Mouse (Mus musculus) heart, postnatal 14 days (tissue): ENCODE measurements around the gene En2. TPM values are rescaled to one million over a fixed set of nuclear protein-coding genes. Genes with fewer than 3 reads are reported as not detected.
A peak's percentile ranks its signal among the peaks of the same experiment; 100 is the strongest.

ENCODE experiments used
- DNase-seq, 2 experiments: peaks; one replicate each; pipeline ENCODE4 v3.0.0; 2021 to 2022
- intact Hi-C: fragments of 180-260 bp; cut with DNase I; formaldehyde crosslinking; loops from one replicate; pipeline ENCODE4 v1.15.1; 2025
- long read RNA-seq, 2 experiments: library from polyadenylated mRNA; stranded (forward); transcript quantifications; one replicate each; pipeline ENCODE4 v2.0.0; 2021
- total RNA-seq, 2 experiments: library from RNA; stranded (reverse); gene quantifications; 2 replicates each; pipeline ENCODE4 v1.2.3; 2021

En2 gene
- total RNA-seq = not detected
- long read RNA-seq, experiment 1 = 0 reads
- long read RNA-seq, experiment 2 = 0 reads

DNA sequence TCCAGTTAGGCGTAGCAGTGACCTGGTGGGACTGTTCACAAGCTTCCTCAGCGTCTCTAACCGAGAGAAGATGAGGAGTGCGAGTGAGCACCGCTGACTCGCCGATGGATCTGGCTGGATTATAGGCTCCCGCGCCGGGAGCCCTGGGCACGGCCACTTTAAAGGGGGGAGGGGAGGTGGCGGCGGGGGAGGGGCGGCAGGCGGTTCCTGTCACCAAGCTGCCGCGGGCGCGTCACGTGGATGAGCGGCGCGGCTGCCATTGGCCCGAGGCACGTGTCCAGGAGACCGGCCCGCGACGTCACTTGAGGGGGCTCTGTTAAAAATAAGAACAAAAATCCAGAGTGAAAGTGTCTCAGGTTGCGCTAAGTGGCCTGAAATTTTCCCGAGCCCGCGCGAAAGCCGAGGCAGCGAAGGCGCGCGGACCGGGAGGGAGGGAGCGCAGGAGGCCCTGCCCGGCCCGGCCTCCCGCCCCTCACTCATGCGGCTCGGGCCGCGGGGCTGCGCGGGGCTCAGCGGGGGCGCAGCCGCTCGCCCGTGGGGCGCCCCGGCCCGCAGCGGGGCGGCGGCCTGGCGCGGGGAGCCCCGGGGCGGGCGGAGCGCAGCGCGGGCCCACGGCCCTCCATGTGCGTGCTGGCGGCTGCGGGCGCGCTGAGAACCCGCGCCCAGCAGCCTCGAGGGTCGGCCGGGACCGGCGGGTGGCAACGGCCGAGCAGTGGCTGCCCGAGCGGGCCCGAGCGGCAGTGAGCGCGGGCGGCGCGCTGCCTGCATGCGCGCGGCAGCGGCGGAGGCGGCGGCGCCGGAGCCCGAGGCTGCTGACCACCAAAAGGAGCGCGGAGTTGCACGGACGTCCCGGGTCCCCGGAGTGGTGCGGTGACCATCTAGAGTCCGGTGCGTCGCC is at the start of gene En2:
Gene En2, plus strand, starts transcription at position 337 of the 898 bp plus-strand sequence.
- intact Hi-C loops = loop anchor here (5.0 kb wide), 1 partner anchor 43 kb away; no protein-coding TSS in a partner anchor
- DNase-seq = peak; percentile 55 to 62

DNA sequence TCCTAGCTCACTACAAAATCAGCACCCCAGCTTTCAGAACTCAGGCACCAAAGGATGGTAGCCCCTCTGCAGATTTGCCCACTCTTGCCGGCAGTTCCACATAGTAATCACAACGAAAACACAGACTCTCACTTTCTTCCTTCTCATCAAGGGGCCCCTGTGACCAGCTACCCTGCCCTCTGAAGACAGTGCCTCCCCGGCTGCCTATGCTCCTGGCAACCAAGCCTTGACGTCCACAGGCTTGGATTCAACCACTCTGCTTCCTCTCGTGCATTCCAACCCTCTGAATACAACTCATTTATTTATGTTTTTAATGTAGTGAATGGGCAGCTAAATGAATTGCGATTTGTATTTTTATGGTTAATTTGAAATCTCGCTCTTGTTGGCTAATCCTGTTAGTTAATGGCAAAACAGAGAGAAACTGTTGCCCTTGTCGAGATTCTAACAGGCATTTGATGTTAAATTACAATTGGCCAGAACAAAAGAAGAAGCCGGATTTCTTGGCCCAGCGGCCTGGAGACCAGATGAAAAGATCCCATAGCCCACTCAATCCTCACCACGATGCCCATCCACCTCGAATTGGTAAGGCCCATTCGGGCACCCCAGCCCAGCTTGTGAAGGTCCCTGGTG is 48.1 kb upstream of the En2 start:
- intact Hi-C loops = no loop called here
- no peak for DNase-seq

DNA sequence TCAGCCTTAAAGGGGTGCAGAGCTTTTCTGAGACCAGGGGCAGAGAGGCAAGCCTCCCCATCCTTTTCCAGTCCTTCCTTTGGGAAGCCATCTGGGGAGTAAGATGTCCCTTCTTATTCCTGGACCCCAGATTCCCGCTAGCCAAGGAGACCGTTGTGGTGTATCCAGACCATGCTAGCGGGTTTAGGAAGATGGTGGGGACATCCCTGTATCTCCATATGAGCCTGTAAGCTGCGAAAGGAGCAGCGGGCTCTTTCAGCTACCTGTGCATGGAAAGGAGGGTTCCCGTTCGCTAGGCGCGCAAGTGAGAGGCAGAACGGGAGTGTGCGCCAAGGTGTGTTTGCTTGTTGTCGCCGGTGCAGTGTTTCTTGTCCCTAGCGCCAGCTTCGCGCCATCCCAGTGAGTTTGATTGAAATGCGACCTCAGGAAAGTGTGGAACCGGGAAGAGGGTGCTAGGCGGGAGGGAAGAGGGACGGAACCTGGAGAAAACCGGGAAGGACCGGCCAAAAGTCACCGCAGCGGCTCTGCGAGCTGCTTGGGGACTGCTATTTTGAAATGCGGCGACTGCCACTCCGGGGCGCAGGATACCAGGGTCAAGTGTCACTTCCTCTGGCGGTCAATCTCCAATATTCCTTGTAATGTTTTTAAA is 47.5 kb upstream of the En2 start:
- peak in 1 of 2 experiments; percentile 6 for DNase-seq
- intact Hi-C loops = no loop called here

DNA sequence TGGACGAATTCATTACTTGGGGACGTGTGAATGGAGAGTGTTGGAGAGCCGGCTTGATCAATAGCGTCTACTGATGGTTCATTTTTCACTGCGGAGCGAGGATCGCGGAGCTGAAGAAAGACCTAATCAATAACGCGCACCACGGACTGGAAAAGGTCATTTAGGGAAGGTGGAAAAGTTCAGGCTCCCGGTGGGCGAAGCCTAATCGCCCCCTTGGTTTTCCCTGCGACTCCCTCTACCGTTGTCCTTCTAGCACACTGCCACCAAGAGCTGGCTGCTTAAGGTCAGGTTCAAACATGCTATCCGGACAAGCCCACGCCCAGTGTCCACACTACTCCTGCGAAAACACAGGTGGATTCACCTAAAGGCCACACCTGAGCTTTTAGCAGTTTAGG is 47.0 kb upstream of the En2 start:
- intact Hi-C loops = no loop called here
- no peak for DNase-seq

DNA sequence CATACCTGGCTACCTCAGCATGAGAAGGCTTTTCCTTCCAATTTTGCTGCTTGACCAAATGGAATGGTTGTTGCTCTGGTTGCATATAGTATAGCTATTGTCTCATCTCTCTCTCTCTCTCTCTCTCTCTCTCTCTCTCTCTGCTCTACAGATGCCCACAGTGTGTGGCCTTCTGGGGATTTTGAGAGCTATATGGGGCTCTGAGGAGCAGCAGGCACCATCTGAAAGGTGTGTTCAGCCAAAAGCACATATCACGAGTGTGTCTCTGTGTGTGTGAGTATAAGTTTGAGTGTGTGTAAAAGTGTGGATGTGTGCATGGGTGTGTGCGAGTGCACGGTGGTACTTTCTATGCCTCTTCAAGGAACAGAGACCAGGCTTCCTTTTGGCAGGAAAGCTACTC is 45.9 kb upstream of the En2 start:
- intact Hi-C loops = no loop called here
- no peak for DNase-seq

DNA sequence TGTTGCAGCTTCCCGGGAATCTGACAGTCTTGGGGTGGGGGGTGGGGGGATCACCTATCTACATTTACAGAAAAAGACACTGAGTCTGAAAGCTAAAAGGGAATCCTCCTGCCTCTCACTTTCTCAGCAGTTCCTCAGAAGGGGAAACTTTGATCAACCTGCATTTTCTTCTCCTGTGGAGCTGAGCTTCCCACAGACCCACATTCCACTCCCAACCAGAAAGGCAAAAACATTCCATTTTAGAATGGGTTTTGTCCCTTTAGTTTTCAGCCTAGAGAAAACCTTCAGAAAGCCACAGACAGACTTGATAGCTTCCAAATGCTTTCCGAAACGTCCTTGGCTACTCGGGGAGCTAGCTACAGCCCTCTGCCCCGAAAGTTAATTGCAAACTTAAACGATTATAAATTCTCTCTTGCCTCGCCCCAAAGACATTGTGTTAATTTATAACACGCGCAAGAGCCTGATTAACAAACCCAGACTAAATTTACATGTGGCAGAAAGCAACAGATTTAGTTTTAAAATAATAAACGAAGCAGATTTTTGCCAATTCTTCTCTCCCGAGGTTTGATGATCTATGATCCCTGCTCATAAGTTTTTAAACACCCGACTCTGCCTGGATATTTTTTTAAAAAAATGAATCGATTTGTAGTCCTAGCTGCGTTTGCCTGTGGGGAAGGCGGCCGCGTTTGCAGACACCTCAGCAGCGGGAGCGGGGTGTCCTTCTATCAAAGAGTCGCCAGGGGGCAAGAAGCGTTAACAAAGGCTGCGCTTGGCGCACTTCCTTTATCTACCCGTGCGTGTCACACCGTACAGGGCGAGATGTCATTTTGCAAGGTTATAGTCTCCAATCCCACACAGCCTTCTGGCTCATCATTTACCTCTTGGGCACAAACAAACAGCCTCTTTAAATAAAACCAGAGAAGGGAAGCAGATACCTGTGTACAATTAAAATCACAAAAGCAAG is 42.7 kb upstream of the En2 start:
- intact Hi-C loops = loop anchor here (5.0 kb wide), 2 partner anchors 45 to 265 kb away; partner anchors contain the start of gene En2
- peak; percentile 53 to 73 for DNase-seq

DNA sequence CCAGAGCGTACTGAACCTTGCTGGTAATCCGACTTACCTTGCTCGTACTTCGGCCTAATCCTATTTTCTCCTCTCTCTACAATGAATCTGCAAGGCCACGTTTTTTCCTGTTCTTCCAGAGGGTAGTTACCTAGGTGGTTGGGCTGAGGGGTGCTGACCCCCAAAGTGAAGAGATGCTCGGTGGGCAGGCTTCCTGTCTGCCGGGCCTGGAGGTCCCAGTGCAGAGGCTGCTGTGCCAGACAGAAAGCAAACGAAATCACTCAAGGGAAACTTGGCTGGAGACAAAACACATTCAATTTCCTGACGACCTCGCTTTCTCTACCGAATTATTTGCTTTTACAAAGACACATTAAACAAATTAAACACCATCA is 42.1 kb upstream of the En2 start:
- intact Hi-C loops = loop anchor here (5.0 kb wide), 2 partner anchors 44 to 264 kb away; partner anchors contain the start of gene En2
- DNase-seq = no peak

DNA sequence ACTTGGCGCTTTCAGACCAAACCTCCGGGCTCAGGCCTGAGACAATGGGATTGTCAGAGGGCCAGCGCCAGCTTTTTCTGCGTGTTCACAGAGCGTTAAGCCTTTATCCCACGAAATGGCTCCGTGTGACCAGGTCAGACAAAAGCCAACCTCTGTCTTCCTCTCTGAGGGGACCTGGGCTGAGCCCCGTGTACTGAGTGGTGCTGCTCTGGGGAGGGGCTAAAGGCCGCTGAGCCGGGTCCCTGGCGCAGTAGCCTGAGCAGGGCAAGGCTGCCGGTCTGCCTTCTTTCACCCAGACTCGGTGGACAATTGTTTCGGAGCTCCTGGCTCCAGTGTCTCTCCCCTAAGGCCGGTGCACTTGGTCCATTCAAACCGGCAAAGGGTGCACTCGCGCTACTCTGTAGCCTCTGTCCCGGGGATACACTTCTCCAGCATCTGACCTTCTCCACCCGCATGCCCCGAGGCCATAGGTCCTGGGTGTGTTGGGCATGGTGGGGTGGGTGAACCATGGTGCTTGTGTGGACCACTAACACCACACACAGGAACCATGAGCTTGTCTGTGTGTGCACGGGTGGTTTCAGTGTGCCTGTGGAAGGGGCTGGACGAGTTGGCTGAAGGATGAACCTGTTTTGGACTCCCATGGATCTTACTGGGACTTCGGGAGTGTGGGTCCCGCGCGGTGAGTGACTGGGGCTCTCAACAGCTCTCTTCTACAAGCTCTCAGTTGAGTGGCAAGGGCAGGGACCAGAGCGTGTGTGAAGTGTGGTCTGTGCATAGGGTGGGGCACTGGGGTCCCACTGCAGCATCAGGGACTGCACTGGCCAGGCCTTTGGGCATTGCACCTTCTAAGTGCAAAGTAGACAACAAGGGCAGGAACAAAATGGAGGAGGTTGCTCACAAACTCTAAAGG is 40.9 kb upstream of the En2 start:
- peak in 1 of 2 experiments; percentile 3 for DNase-seq
- intact Hi-C loops = loop anchor here (5.0 kb wide), 2 partner anchors 43 to 263 kb away; partner anchors contain the start of gene En2

DNA sequence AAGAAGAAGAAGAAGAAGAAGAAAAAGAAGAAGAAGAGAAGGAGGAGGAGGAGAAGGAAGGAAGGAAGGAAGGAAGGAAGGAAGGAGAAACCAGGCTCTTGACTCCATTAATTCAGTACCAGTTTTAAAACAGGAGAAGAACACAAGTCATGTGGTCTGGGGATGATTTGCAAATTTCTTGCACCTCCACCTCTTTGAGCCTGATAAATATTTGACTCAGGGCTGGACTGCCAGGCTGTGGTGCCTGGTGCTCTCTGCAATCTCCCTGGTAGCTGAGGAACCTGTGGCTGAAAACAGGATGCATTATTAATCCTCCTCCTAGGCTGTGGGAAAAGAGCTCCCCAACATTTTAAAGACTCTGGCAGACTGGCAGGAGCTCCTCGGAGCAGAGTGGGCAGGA is 36.6 kb upstream of the En2 start:
- no peak for DNase-seq
- intact Hi-C loops = no loop called here

DNA sequence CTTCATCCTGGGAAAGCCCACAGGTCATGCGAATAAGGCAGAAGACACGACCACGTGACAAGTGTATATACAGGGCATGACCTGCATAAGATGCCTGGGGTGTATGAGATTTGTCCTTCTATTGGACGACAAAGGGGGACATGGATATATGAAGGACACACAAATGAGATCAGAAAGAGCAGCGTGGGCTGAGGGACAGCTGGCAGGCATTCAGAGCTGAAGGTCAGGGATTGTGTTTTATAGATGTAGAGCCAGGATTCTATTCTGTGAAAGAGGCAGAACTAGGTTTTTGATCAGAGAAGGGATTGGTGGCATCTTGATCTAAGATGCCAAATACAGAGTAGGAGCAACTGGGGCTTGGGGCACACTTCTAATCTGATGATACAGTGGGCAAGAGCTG is 33.3 kb upstream of the En2 start:
- DNase-seq = no peak
- intact Hi-C loops = no loop called here

DNA sequence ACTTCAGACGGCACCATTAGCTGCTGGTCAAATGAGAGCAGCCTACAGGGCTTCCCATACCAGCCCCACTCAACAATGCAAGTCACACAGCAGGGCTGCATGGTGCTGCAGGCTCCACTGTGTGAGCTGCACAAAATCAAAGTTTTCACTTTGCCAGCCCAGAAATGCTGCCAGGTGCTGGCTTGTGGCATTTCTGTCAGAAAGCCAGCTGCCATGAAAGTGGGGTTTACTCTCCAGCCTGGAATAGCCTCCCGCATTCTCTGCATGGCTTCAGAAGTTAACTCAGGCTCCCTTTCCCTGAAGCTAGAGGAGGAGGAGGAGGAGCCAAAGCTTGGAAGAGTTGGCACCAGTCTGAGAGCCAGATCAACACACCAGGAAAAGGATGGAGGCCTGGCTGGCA is 29.1 kb upstream of the En2 start:
- DNase-seq = peak in 1 of 2 experiments; percentile 2
- intact Hi-C loops = no loop called here

DNA sequence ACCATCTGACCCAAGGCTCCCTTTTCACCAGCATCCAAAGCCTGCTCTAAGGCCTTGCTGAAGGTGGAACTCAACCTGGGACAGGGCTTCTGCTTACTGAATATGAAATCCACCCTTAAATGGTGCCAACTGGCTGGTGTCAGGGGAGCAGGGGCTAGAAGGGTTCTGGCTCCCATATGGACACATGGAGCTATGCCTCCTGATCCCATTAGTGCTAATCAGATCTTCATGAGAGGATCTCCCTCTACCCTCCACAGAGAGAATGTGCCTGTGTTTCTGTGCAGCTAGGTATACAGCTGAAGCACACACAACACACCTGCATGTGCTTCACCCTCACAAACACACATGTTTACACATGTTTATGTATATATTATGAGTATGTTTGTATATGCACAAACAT is 20.9 kb upstream of the En2 start:
- DNase-seq = no peak
- intact Hi-C loops = no loop called here

DNA sequence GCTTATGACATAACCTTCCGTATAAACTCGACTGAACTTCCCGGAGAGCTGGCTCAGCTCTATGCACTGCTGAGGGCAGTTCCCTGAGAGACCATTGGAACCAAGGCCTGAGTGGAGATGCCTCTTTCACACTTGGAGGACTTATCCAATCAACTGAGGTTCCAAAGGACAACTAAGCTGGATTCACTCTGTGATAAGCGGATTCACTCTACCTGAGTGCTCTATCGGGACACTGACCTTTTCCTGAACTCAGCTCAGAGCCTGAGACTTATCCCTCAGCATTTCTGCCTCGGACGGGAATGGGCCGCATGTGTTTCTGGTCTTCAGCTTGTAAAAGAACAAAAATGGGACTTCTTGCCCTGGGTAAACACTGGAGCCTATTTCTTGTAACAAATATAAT is 19.5 kb upstream of the En2 start:
- intact Hi-C loops = no loop called here
- no peak for DNase-seq

DNA sequence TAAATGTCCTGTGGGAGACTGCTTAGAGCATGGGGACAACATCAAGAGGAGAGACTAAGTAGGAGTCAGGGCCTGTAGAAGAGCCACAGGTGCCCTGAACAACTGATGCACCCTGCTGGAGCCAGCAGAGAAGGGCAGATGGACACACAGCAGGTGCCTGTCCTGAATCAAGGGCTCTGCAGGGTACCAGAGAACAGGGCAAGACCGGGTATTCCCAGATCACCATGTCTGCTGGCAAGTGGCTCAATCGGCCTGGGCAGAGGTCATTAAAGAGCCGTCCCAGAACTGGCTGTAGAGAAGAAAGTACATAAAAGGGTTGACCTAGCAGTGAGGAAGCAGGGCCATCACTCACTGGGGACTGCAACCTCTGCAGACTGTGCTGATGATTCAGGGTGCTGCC is 17.0 kb upstream of the En2 start:
- no peak for DNase-seq
- intact Hi-C loops = no loop called here

DNA sequence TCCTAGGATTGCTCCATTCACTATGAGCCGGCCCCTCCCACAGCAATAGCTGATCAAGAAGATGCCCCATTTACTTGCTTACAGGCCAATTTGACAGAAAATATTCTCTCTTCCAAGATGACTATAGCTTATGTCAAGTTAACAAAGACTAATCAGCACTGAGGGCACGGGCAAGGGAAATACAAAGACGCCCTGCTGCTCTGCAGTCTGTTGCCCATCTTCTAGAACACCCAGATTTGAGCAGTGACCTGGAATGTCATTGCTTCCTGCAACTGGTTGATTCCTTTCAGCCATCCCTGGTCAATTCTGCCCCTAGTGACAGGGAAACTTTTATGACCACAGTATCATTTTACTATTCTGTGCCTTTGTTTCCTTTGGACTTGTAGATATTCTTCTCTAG is 16.1 kb upstream of the En2 start:
- no peak for DNase-seq
- intact Hi-C loops = no loop called here

DNA sequence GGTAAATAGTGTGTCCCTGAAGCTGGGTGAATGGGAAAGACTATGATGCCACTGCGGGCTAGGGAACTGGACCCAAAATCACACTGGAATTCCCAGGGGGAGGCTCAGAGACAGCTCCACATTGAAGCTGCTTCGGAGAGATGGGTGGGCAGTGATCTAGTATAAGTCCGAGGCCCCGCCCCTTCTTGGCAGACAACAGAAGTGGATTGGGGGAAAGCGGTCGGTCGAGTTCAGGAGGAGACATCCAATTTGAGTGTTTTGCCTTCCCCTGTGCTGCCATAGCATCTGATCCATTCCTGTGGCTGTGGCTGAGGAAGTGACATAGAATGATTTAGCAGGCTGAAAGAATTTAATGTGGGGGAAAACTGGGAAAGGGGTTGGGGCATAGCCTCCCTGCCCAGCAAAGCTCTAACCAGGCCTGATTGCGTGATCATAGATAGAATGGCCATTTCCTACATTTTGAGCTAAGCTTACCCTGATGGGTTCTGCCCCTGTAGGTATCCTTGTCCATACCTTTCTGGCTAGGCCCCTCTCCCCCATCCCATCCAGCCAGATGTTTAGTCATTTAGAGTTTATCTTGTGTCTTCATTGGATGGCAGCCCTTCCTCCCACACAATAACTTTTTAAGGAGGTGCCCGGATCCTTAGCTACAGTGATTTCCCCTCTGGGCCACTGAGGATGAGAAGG is 8.3 kb upstream of the En2 start:
- no peak for DNase-seq
- intact Hi-C loops = no loop called here

DNA sequence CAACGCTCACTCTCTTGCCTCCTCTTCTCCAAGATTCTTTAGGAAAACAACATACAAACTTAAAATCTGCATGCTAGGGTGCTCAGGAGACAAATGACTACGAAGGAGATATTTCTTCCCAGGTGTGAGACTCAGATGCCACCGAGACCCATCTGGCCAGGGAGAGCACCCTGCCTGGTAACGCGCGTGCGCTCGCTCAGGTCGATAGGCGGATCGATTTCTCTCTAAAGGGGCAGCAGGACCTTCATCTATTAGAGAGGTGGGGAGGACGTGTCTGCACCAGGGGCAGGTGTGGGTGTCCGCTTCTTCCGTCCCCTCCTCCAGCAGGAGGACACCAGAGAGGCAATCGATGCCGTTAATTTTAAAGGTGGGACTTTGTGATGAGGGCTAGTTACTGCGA is 7.7 kb upstream of the En2 start:
- intact Hi-C loops = no loop called here
- DNase-seq = no peak

DNA sequence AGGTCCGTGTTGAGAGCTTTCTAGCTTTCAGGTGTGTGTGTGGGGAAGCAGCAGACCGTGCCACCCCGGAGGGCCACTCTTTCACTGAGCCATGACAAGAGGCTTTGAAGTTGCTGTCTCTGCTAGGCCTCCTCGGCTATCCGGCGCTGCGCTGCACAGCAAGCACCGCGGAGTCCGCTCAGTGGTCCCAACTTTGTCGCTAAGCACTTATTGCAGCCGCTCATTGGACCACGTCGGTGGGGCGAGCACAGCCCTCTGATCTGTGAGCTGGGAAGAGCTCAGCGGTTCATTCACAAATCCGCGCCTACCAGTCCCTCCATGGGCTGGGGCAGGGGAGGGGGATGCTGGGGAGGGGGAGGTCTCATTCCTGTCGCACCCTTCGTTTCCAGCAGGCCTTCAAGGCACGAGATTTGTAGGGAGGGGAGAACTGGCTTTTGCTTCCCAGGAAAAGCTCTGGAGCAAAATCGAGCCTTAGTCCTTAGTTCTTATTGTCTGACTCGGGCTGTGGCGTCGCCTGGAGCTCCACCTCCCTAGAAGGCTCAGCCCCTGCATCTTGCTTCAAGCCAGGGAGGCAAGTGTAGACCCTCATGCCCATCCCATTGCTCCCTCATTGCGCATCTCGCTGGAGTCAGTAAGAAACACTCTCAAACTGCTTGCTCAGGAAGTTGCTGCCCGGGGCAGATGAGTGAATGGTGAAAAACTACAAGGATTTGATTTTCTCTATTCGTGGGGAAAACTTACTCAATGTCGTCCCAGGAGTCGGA is 7.0 kb upstream of the En2 start:
- no peak for DNase-seq
- intact Hi-C loops = no loop called here
